ENCODE assay signal across 8 mouse cellular contexts in genomic region chr7:137410337-137411197, GRCm38 (mm10). TPM values are rescaled to one million over a fixed set of nuclear protein-coding genes. Genes with fewer than 3 reads are reported as not detected.
DNase-seq lines count a peak whose midpoint lies in the region; ATAC-seq and TF ChIP-seq lines count a peak whose summit lies in the region.

Gene 9430038I01Rik, minus strand, starts transcription at chr7:137410762.

- 0 out of 2 replicates have a peak, but pooled peaks have one; percentile 2 for TF ChIP-seq CTCF in lung, postnatal 0 days (IDR thresholded peaks at IDR 0.05)

- peak within 1 kb of the TSS; percentile 95 for H3K27ac ChIP-seq in hindbrain, embryonic 10.5 days
- peak within 1 kb of the TSS; percentile 96 for H3K27ac ChIP-seq in lung, postnatal 0 days (ENCODE audit: low read length)

- H3K27me3 ChIP-seq in hindbrain, embryonic 10.5 days (ENCODE audit: insufficient read depth, poor library complexity, severe bottlenecking), result no peaks in the 10 kb centered on the region
- no peaks in the 10 kb centered on the region for H3K27me3 ChIP-seq in lung, postnatal 0 days (replicated peaks; ENCODE audit: insufficient read depth, low read length)

- under 1% methylated on average over 63 of the region's 63 CpGs for WGBS in hindbrain, embryonic 10.5 days
- WGBS in lung, postnatal 0 days, result 2% methylated on average over 62 of the region's 63 CpGs

- peak within 1 kb of the TSS; percentile 57 for H3K4me2 ChIP-seq in lung, postnatal 0 days (replicated peaks; ENCODE audit: low read depth, low read length)

- peaks cover 13% of the 10 kb centered on the region for H3K4me1 ChIP-seq in hindbrain, embryonic 10.5 days (replicated peaks)
- H3K4me1 ChIP-seq in lung, postnatal 0 days (ENCODE audit: insufficient read depth, low read depth, low read length), result no peaks in the 10 kb centered on the region

- no peak for TF ChIP-seq EP300 in lung, postnatal 0 days (IDR thresholded peaks at IDR 0.05)

- H3K4me3 ChIP-seq in hindbrain, embryonic 10.5 days, result peak within 1 kb of the TSS; percentile 66
- peak within 1 kb of the TSS; percentile 71 for H3K4me3 ChIP-seq in lung, postnatal 0 days (ENCODE audit: low read depth, low read length)

- no peaks in the 10 kb centered on the region for H3K9me3 ChIP-seq in hindbrain, embryonic 10.5 days
- H3K9me3 ChIP-seq in lung, postnatal 0 days (ENCODE audit: low read length), result no peaks in the 10 kb centered on the region

- H3K9ac ChIP-seq in lung, postnatal 0 days (replicated peaks; ENCODE audit: low read depth), result peak within 1 kb of the TSS; percentile 68

- no peaks in the 10 kb centered on the region for H3K36me3 ChIP-seq in hindbrain, embryonic 10.5 days
- no peaks in the 10 kb centered on the region for H3K36me3 ChIP-seq in lung, postnatal 0 days (ENCODE audit: insufficient read depth, low read length)

- ATAC-seq in frontal cortex, adult (ENCODE audit: low TSS enrichment), result peak; percentile 99
- peak; percentile 98 for ATAC-seq in lung, postnatal 0 days

- peak; percentile 95 for DNase-seq in MN1 (ENCODE audit: low spot score)
- DNase-seq in cerebellum, adult 9-10 months, result peak; percentile 95
- DNase-seq in hindbrain, embryonic 10.5 days (ENCODE audit: low spot score), result peak; percentile 98
- DNase-seq in layer of hippocampus, adult 9-11 months, result peak; percentile 96
- DNase-seq in lung, postnatal 0 days (ENCODE audit: low spot score), result peak; percentile 98
- peak; percentile 95 for DNase-seq in ovary, postnatal 14 days (ENCODE audit: low spot score)
- peak; percentile 97 for DNase-seq in thymus, postnatal 14 days

RNA-seq across cellular contexts. Expression of gene 9430038I01Rik, which starts in this region (rescaled TPM):
- 18.3 and 20.4 TPM in 2 replicates for polyA plus RNA-seq in hindbrain, embryonic 10.5 days (2016; fragmentation: Nextera tagmentation; extraction: Ambion mirVana)
- polyA plus RNA-seq in lung, postnatal 0 days (2015; fragmentation: Nextera tagmentation; extraction: Ambion mirVana), result 20.8 and 21.9 TPM in 2 replicates

Comparison
In these comparisons a context has a peak if more than half of its experiments do, and no peak if none do; other contexts are left out.
1. Peak in every context shown above with its lines: DNase-seq, ATAC-seq, H3K4me3 ChIP-seq and H3K27ac ChIP-seq.